Mouse (Mus musculus): ENCODE measurements at regions not wholly inside any gene's neighbourhood (a gene's known extent, or its start where the extent isn't known, plus 50 kb on each side); places are given as distances from the start of the nearest gene placed in this dataset.

- no peak overlapping the region for H3K9ac ChIP-seq (ENCODE audit: low read length)
- H3K36me3 ChIP-seq (ENCODE audit: control insufficient read depth, insufficient read depth, low read length), result no peaks in the 10 kb centered on the region
- H3K4me1 ChIP-seq (ENCODE audit: control insufficient read depth, insufficient read depth, low read length), result no peaks in the 10 kb centered on the region
- WGBS, result 78% methylated on average over 3 of the region's 3 CpGs
- no peak overlapping the region for H3K4me2 ChIP-seq
- ATAC-seq (ENCODE audit: low FRiP score) (no peak), DNase-seq (ENCODE audit: low spot score, missing footprints) (no peak)
- no peak overlapping the region for H3K27ac ChIP-seq (ENCODE audit: low read depth, low read length)
- no peaks in the 10 kb centered on the region for H3K9me3 ChIP-seq (ENCODE audit: control insufficient read depth, low read length)
- no peaks in the 10 kb centered on the region for H3K27me3 ChIP-seq (ENCODE audit: control insufficient read depth, insufficient read depth, low read length)
- no peak overlapping the region for H3K4me3 ChIP-seq (ENCODE audit: low read depth, low read length)
These were observed 183.8 kb upstream of the Mgmt start for GRCm38 (mm10) chr7:136710653-136711052.

GRCm38 (mm10) chr7:136712962-136713640 lies 181.3 kb upstream of the Mgmt start:
- Histone ChIP-seq H3K9me3 (ENCODE audit: control insufficient read depth, low read length) (no peaks in the 10 kb centered on the region), H3K36me3 (ENCODE audit: control insufficient read depth, insufficient read depth, low read length) (no peaks in the 10 kb centered on the region), H3K4me2 (no peak overlapping the region), H3K27ac (ENCODE audit: low read depth, low read length) (no peak overlapping the region), H3K4me3 (ENCODE audit: low read depth, low read length) (no peak overlapping the region), H3K27me3 (ENCODE audit: control insufficient read depth, insufficient read depth, low read length) (no peaks in the 10 kb centered on the region), H3K9ac (ENCODE audit: low read length) (no peak overlapping the region), H3K4me1 (ENCODE audit: control insufficient read depth, insufficient read depth, low read length) (no peaks in the 10 kb centered on the region)
- 81% methylated on average over 16 of the region's 16 CpGs for WGBS
- ATAC-seq (ENCODE audit: low FRiP score), result no peak
- no peak for DNase-seq (ENCODE audit: low spot score, missing footprints)

- 72% methylated on average over 1 of the region's 1 CpGs for WGBS
- no peak overlapping the region for H3K4me3 ChIP-seq (ENCODE audit: low read depth, low read length)
- no peaks in the 10 kb centered on the region for H3K27me3 ChIP-seq (ENCODE audit: control insufficient read depth, insufficient read depth, low read length)
- no peaks in the 10 kb centered on the region for H3K9me3 ChIP-seq (ENCODE audit: control insufficient read depth, low read length)
- H3K27ac ChIP-seq (ENCODE audit: low read depth, low read length), result no peak overlapping the region
- H3K4me2 ChIP-seq, result no peak overlapping the region
- no peak for ATAC-seq (ENCODE audit: low FRiP score)
- no peak for DNase-seq (ENCODE audit: low spot score, missing footprints)
- H3K36me3 ChIP-seq (ENCODE audit: control insufficient read depth, insufficient read depth, low read length), result no peaks in the 10 kb centered on the region
- H3K9ac ChIP-seq (ENCODE audit: low read length), result no peak overlapping the region
- no peaks in the 10 kb centered on the region for H3K4me1 ChIP-seq (ENCODE audit: control insufficient read depth, insufficient read depth, low read length)
These were observed 166.6 kb upstream of the Mgmt start for GRCm38 (mm10) chr7:136727628-136728402.

- no peak overlapping the region for H3K27ac ChIP-seq (ENCODE audit: low read depth, low read length)
- H3K27me3 ChIP-seq (ENCODE audit: control insufficient read depth, insufficient read depth, low read length), result no peaks in the 10 kb centered on the region
- ATAC-seq (ENCODE audit: low FRiP score) (no peak), DNase-seq (ENCODE audit: low spot score, missing footprints) (no peak)
- H3K36me3 ChIP-seq (ENCODE audit: control insufficient read depth, insufficient read depth, low read length), result no peaks in the 10 kb centered on the region
- WGBS, result 97% methylated on average over 2 of the region's 2 CpGs
- H3K4me2 ChIP-seq, result no peak overlapping the region
- H3K4me1 ChIP-seq (ENCODE audit: control insufficient read depth, insufficient read depth, low read length), result peaks cover 2% of the 10 kb centered on the region; the same call in 1 of the 2 replicates
- no peak overlapping the region for H3K9ac ChIP-seq (ENCODE audit: low read length)
- H3K4me3 ChIP-seq (ENCODE audit: low read depth, low read length), result no peak overlapping the region
- no peaks in the 10 kb centered on the region for H3K9me3 ChIP-seq (ENCODE audit: control insufficient read depth, low read length)
These were observed 152.2 kb upstream of the Mgmt start for GRCm38 (mm10) chr7:136742171-136742570.

- WGBS, result 90% methylated on average over 8 of the region's 8 CpGs
- DNase-seq (ENCODE audit: low spot score, missing footprints), result no peak
These were observed 149.0 kb upstream of the Mgmt start for GRCm38 (mm10) chr7:136745412-136745811.

GRCm38 (mm10) chr7:136751477-136751876 lies 142.9 kb upstream of the Mgmt start:
- no peak overlapping the region for H3K4me3 ChIP-seq (ENCODE audit: low read depth, low read length)
- no peak for ATAC-seq (ENCODE audit: low FRiP score)
- H3K9me3 ChIP-seq (ENCODE audit: control insufficient read depth, low read length), result no peaks in the 10 kb centered on the region
- no peaks in the 10 kb centered on the region for H3K36me3 ChIP-seq (ENCODE audit: control insufficient read depth, insufficient read depth, low read length)
- no peak overlapping the region for H3K4me2 ChIP-seq
- no peak overlapping the region for H3K9ac ChIP-seq (ENCODE audit: low read length)
- DNase-seq (ENCODE audit: low spot score, missing footprints), result no peak
- no peaks in the 10 kb centered on the region for H3K27me3 ChIP-seq (ENCODE audit: control insufficient read depth, insufficient read depth, low read length)
- WGBS, result 85% methylated on average over 4 of the region's 4 CpGs
- no peak overlapping the region for H3K27ac ChIP-seq (ENCODE audit: low read depth, low read length)
- peaks cover 2% of the 10 kb centered on the region; the same call in 1 of the 2 replicates for H3K4me1 ChIP-seq (ENCODE audit: control insufficient read depth, insufficient read depth, low read length)

More at GRCm38 (mm10) chr7:136745412-136745811, 149.0 kb upstream of the Mgmt start:
- no peaks in the 10 kb centered on the region for H3K9me3 ChIP-seq (ENCODE audit: control insufficient read depth, low read length)
- no peaks in the 10 kb centered on the region for H3K27me3 ChIP-seq (ENCODE audit: control insufficient read depth, insufficient read depth, low read length)
- H3K27ac ChIP-seq (ENCODE audit: low read depth, low read length), result no peak overlapping the region
- no peaks in the 10 kb centered on the region for H3K36me3 ChIP-seq (ENCODE audit: control insufficient read depth, insufficient read depth, low read length)
- H3K9ac ChIP-seq (ENCODE audit: low read length), result no peak overlapping the region
- no peak overlapping the region for H3K4me2 ChIP-seq
- no peak overlapping the region for H3K4me3 ChIP-seq (ENCODE audit: low read depth, low read length)
- no peak for ATAC-seq (ENCODE audit: low FRiP score)
- peaks cover 2% of the 10 kb centered on the region; the same call in 1 of the 2 replicates for H3K4me1 ChIP-seq (ENCODE audit: control insufficient read depth, insufficient read depth, low read length)

GRCm38 (mm10) chr7:136754821-136755220 lies 139.6 kb upstream of the Mgmt start:
- Histone ChIP-seq H3K27ac (ENCODE audit: low read depth, low read length) (no peak overlapping the region), H3K27me3 (ENCODE audit: control insufficient read depth, insufficient read depth, low read length) (no peaks in the 10 kb centered on the region), H3K9me3 (ENCODE audit: control insufficient read depth, low read length) (no peaks in the 10 kb centered on the region), H3K4me3 (ENCODE audit: low read depth, low read length) (no peak overlapping the region), H3K9ac (ENCODE audit: low read length) (no peak overlapping the region), H3K36me3 (ENCODE audit: control insufficient read depth, insufficient read depth, low read length) (no peaks in the 10 kb centered on the region), H3K4me2 (no peak overlapping the region), H3K4me1 (ENCODE audit: control insufficient read depth, insufficient read depth, low read length) (no peaks in the 10 kb centered on the region)
- ATAC-seq (ENCODE audit: low FRiP score) (no peak), DNase-seq (ENCODE audit: low spot score, missing footprints) (no peak)
- 81% methylated on average over 6 of the region's 6 CpGs for WGBS

GRCm38 (mm10) chr7:136765026-136765425 lies 129.4 kb upstream of the Mgmt start:
- Histone ChIP-seq H3K4me3 (ENCODE audit: low read depth, low read length) (no peak overlapping the region), H3K9me3 (ENCODE audit: control insufficient read depth, low read length) (no peaks in the 10 kb centered on the region), H3K4me2 (no peak overlapping the region), H3K27ac (ENCODE audit: low read depth, low read length) (no peak overlapping the region), H3K27me3 (ENCODE audit: control insufficient read depth, insufficient read depth, low read length) (no peaks in the 10 kb centered on the region), H3K9ac (ENCODE audit: low read length) (no peak overlapping the region), H3K4me1 (ENCODE audit: control insufficient read depth, insufficient read depth, low read length) (no peaks in the 10 kb centered on the region), H3K36me3 (ENCODE audit: control insufficient read depth, insufficient read depth, low read length) (no peaks in the 10 kb centered on the region)
- DNase-seq (ENCODE audit: low spot score, missing footprints) (no peak), ATAC-seq (ENCODE audit: low FRiP score) (no peak)
- 58% methylated on average over 7 of the region's 7 CpGs for WGBS

GRCm38 (mm10) chr7:136767231-136767630 lies 127.2 kb upstream of the Mgmt start:
- ATAC-seq (ENCODE audit: low FRiP score) (no peak), DNase-seq (ENCODE audit: low spot score, missing footprints) (no peak)
- H3K27me3 ChIP-seq (ENCODE audit: control insufficient read depth, insufficient read depth, low read length), result no peaks in the 10 kb centered on the region
- H3K4me1 ChIP-seq (ENCODE audit: control insufficient read depth, insufficient read depth, low read length), result no peaks in the 10 kb centered on the region
- no peak overlapping the region for H3K4me3 ChIP-seq (ENCODE audit: low read depth, low read length)
- no peak overlapping the region for H3K9ac ChIP-seq (ENCODE audit: low read length)
- H3K9me3 ChIP-seq (ENCODE audit: control insufficient read depth, low read length), result no peaks in the 10 kb centered on the region
- no peaks in the 10 kb centered on the region for H3K36me3 ChIP-seq (ENCODE audit: control insufficient read depth, insufficient read depth, low read length)
- WGBS, result 62% methylated on average over 9 of the region's 9 CpGs
- H3K4me2 ChIP-seq, result no peak overlapping the region
- no peak overlapping the region for H3K27ac ChIP-seq (ENCODE audit: low read depth, low read length)
